Mouse (Mus musculus) left cerebral cortex, adult 11 months (tissue): ENCODE data around the gene Patj.

Source experiments
- DNase-seq: peaks from one replicate; pipeline ENCODE4 v3.0.0; 2022; ENCODE audit warnings: low spot score

Patj gene

DNA sequence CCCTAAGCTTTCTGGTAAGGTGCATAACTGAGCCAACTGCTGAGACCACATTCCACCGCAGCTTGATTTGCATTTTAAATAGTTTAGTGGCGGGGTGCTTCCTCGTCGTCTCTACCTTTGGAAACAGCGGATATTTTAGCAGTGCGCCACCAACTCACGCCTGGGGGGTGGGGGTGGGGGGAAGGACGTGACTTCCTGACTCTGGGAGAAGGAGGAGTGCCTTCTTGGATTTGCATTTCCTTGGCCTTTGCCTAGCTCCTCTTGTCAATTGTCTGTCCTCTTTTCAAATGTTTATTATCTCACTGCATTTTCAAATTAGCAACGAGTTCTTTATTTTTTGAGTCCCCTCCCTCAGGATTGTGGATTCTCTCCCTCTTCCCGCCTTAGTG, 332.4 kb downstream of the Patj start:
- DNase-seq = no peak

DNA sequence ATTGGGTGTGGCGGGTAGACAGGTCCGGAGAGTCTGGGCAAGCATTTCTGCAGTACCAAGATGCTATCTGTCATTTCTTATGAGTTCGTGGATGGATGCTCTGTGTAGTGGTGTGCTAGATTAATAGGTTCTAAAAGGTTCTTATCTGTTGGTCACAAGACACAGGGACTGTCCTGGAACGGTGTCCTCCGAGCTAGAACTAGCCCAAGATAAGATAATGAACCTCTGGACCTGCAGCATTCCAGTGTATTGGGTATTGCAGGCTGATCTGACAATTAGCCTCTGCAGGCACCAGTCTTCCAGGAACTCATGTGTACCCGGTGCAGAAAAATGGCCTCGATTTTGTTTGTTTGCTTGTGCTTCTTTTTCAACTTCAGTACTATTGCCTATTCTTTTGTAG, 333.1 kb downstream of the Patj start:
- no peak for DNase-seq

DNA sequence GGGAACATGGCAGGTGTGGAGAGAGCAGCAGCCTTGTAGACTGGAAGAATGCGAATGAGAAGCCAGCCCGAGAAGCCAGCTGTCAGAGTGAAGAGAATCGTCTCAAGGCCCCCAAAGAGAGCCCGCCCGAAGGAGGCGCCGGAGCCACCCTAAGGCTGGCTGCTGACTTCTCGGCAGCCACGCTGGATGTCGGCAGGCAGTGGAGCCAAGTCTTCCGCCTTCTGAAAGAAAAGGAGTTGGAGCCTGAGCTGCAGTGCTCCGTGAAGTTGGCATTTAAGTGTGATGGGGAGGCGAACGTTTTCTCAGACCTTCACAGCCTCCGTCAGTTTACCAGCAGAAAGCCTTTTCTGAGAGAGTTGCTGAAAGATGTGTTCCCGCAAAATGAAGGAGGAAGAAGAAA, 338.1 kb downstream of the Patj start:
- DNase-seq = no peak

DNA sequence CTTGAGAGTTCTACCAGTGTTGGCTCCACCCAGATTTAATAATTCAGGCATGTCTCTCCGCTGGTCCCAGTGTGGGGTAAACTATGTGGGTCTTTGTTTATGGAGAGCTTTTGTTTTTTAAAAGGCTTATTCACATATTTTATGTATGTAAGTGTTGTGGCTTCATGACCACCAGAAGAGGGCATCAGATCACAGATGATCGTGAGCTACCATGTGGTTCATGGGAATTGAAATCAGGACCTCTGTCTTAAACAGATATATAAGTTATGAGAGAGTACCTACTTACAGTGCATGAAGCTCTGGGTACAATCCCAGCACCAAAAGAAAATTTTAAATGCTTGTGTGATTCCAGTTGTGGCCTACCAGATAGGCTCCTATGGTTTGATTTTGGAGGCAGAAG, 344.2 kb downstream of the Patj start:
- DNase-seq = no peak

DNA sequence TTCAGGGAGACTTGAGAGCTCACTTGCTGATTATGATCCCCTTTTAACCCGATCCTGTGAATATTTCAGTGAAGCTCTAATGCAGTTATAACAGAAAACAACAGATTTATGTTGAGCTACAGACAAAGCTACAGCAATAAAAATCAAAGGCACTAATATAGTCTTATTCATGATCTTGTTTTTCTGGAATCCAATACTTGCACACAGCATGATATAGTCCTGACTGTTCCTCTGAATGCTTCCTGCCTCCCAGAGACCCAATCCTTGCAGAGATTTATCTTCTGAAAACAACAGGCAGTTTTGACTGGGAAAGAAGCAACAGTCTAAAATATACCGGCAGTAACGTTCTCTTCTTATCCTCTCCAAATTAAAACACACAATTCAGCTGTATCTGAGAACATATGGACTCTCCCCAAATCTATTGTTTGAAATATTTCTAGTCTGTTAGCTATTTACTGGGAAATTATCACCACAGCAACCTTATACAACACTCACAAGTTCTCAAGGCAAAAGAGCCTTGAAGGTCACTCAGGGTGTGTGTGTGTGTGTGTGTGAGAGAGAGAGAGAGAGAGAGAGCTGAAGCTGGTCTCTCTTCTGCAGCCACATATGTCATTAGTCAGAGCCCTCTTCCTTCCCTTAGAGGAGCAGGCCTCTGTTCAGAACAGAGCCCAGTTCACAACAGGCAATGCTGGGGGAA, 347.8 kb downstream of the Patj start:
- DNase-seq = no peak

DNA sequence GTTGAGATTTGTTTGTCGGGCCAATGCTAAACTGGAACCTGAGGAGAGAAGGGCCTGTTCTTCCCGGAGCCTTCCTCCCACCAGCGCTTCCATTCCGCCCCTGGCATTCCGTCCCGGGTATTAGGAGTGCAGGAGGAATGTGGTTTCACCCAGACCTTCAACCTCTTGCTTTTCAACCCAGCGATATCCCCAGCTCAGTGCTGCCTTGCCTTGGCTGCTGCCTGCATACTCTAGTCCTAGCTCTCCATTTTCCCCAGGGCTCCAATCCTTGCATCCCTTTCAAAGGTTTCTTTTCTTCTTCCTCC, 348.3 kb downstream of the Patj start:
- no peak for DNase-seq

DNA sequence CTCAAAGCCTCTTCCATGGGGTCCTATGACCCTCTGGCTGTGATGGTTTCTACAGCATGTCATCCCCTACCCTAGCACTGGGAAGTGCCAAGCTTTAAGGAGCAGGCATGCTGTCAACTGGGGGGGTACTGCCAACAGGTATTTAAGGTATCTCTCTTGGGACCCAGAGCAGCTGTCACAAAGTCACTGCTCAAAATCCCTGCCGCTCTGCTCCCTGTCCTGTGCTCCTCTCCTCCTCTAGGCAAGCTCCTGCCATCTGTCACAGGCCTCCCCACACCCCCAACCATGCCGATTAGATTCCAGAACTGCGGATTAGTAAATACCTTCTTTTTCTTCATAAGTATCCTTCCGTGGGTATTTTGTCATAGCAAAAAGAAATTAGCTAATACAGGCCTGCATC, 358.9 kb downstream of the Patj start:
- no peak for DNase-seq

DNA sequence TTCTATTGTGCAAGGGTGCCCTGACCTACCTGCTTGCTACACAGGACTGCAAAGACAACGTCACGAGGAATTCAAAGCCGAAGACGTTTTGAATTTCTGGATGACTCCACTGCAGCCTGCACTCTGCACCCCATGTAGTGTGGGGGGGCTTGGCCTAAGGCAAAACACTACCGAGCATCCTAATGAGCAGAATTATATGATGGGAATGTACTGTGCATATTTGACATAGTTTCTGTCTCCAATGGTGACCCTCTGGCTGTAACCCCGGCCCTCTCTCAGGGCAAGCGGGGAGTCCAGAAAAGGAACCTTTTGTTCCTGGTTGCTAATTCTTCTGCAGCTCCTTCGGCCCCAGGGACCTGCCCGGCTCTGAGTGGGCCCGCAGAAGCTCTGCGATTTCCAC, 360.6 kb downstream of the Patj start:
- no peak for DNase-seq

DNA sequence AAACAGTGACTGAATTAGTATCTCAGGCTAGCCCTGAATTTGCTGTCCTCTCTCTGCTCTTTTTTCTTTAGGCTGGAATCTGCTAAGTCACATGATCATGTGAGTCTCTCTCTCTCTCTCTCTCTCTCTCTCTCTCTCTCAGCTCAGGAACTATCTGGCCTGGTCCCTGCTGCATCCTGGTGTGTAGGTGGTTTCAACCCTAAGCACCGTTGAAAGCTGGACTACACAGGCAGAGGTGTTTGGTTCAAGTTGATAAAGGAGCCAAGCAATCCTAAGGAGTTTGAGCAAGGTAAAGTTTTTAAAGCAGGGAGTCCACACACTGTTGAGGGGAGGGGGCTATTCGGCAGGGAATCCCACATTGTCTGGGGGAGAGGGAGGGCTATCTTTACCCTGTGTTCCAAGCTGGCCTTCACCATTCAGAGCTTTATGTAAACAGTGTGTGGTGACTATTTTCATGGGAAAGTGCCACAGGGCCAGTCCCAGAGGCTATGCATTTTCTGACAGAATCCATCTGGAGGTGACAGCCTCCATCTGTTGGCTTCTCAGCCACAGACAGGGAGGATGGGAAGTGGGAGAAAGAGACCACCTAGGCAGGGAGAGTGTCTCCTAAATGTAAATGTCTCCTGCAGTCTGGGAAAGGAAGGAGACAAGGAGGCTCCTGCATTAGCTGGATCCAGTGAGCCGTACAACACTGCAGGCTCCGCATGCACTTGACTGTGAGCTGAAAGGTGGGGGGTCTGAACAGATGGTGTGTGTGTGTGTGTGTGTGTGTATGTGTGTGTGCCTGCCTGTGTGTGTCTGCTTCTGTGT, 362.6 kb downstream of the Patj start:
- no peak for DNase-seq

DNA sequence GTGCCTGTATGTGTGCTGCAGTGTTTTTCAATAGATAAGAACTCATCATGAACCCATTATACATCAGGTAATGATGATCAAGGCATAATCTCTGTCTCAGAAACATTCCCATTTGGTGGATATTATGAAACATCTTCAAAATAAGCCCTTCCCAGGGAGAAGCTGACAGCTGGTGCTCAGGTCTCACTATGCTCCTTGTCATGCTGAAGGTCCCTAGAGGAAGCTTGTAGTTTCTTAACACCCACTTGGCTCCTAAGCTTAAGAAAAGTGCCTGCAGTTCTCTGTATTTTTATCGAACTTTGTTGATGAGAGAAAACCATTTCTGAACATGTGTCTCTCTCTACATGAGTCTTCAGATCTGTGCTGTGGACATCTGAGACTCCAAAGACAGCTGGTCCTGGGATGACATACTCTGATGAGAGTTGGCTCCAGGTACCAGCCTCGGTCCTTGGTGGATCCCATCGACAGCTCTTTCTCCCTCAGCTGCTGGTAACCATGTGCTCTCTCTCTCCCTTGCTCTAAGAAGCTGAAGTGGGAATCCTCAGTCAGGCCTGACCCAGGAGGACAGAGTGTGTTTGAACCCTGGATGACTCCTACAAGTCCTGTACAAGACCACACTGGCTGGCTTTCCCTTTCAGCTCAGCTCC, 363.4 kb downstream of the Patj start:
- no peak for DNase-seq

DNA sequence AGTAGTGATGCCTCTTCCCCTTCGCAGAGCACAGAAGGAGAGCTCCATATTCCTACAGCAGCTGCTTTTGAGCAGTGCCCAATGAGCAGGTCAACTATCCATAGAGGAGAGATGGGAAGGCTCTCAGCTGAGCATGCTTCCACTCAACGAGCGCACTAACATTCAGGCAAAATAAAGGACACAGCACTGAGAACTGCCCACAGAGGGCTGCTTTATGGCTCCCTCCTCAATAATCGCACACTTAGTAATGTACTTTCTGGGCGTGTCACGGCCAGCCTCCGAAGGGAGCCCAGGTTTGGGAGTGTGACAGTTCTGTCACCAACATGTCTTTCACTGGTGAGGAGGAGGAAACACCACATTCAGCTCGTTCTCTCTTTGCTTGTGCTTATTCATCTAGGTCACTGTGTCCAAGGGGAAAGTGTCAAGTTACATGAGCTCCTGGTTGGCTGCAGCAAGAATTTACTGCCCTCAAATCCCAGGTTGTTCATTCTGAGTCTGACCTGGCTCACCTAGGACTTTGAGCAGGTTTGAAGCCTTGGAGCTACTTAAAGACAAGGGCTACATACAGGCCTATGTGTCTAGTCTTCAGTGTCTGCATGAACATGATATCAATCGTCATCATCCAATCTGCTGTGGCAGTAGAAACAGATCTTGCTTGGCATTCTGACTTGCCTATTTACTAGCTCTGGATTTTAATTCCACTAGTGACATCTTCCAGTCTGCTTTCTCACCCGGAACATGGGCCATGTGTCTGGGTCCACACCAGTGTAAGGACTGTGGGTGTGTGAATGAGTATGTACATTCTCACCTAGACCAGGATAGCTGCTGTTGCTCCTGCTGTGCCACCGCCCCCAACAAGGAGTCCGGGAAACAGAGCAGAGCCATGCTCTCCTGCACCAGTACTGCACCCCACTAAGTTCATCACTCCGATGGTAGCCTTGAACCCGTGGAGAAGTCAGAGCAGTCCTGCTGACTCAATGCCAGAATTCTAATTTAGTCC, 371.8 kb downstream of the Patj start:
- DNase-seq = no peak
